Mouse (Mus musculus) spleen, postnatal 10 days (tissue): ENCODE measurements around the gene Zcchc7.
A peak's percentile ranks its signal among the peaks of the same experiment; 100 is the strongest.
"Not testable (repeated sequence)": the region's sequence is repeated elsewhere in the genome, so short reads cannot be mapped to it uniquely, and the experiment has no call there.

Experiments
- DNase-seq, 2 experiments: peaks; one replicate each; pipeline ENCODE4 v3.0.0; 2021 to 2022; ENCODE audit warnings: low spot score in 2 of 2

The Zcchc7 gene

DNA sequence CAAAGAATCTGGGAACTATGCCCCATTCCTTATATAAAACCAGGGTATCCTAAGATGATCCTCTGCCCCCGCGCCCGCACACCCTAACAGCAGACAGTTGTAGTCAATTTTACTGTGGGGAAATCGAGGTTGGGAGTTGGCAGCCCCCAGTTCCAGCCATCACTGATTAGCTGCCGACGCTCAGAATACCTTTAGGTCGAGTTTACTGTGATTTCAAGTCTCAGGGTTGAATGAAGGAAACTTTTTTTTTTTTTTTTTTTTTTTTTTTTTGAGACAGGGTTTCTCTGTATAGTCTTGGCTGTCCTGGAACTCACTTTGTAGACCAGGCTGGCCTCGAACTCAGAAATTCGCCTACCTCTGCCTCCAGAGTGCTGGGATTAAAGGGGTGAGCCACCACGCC lies 1.5 kb downstream of the Zcchc7 start:
- not testable (repeated sequence) for DNase-seq

DNA sequence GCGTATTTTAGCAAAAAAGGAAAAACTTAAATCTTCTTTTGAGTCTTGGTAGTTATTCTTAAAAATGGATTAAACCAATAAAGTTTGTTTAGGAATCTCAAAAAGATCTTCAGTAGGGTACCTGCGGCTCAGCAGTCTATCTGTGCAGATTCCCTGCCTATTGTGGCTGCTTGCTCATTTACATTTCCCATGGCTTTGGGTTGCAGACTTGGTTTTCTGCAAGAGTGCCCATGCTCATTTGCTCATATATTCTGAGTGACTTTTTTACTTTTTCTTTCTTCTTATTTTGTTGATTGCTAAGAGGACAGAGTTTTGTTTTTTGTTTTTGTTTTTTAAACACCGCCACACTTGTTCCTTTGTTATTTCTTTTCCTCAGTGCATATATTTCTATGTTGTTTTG lies 19.2 kb downstream of the Zcchc7 start:
- DNase-seq = no peak

DNA sequence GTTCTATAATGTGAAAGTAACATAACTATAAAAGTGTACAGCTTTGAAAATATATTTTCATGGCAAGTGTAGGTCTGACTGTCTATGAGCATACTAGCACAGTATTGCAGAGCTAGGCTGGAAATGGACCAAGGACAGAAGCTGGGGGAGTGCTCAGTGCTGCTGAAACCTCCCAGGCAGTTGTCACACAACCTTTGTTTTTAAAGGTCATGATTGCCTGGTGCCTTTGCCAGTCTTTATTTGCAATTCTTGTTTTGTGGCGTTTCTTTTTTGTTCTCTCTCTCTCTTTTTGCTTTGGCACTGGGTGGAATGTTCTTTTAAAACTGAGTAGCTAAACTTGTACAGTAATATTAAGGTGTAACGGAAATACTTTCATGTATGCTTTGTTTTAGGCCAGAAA lies 21.0 kb downstream of the Zcchc7 start:
- DNase-seq = no peak

DNA sequence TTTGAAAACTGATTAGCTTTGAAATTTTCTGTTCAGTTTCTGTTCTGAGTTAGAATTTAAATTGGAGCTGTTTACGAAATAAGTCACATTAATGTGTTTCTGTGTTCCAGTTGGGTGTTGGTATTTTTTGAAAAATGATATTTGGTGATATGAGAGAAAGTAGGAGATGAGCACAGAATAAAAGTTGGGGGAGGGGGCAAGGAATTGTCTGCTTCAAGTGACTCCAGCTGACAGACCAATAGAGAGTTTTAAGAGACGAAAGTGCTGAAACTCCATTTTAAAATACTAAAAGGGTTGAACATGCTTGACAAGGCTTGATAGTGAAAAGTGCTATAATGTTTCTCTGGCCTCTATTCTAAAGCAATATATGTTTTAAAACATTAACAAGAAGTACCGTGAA lies 21.4 kb downstream of the Zcchc7 start:
- no peak for DNase-seq

DNA sequence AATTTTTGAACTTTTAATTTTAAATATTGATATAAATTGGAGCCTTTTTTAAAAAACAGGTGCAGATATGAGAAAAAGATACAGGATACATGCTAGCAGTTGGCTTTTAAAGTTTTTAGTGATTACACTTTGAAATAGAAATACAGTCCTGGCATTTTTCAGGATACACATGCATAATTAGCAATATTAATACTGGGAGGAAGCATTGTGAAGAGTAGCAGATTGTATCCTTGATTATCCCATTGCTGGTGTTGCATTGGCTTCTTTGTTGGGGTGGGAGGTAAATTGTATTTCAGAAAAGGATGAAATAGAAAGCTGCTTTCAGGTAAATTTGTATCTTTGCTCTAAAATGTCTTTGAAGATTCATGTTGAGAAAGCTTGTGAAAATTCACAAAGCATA lies 22.0 kb downstream of the Zcchc7 start:
- DNase-seq = no peak

DNA sequence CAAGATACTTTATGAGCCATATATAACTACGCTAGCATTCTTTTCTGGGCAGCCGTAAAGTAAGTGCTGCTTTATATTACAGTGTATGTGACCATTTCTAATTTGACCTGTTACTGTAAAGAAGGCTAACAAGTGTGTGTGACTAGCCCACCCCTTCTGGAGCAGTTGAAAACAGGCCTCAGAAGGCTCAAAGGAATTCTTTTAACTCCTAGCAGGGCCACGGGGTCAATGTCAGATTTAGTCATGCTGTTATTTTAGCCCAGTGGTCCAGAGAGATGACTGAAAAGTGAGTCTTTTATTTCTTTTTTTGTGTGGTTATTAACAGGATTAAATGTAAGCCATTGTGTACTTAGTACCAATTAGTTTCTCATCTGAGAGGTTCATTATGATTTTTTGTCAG lies 22.6 kb downstream of the Zcchc7 start:
- no peak for DNase-seq

DNA sequence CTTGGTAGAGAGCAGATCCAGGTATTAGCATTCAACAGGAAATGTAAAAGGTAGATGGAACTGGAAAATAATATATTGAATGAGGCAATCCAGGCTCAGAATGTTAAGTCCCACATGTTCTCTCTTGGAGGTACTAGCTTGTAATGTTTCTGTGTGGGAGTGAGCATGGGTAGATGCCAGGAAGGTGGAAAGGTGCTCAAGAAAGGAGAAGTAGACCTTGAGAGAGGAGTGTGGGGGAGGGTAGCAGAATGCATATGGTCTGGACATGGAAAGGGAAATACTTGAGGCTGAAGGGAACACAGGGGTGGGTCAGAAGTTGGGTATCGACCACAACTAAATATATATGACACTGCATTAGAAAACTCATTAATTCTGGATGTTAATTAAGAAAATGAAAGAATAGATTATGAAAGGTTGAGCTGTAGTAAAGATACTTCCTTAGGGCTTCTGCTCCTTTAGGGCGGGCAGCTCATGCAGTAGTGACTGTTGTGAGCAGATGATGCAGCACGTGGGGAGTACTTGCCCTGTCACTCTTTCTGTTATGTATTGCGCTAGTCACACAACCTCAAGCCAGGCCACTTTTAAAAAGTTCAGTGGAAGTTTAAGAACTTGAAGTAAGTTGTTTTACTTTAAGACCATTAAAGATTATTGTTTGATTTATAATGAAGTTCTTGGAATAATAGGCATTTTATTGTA lies 24.9 kb downstream of the Zcchc7 start:
- no peak for DNase-seq

DNA sequence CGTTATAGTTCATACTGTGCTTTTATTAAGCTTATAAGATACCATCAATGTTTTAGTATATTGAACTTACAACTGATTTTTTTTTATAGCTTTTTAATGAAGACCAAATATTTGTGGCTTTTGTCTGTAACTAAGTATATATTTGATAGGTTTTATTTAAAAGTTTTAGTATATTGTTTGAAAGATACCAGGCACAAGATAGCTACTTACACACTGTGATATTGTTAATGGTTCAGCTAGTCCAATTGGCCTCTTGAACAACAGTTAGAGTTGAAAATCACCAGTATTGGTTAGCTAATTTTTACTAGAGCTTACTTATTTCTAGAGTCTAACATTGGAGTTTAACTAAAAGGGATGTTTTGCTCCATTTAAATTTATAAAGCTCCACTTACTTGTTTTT lies 25.8 kb downstream of the Zcchc7 start:
- no peak for DNase-seq

DNA sequence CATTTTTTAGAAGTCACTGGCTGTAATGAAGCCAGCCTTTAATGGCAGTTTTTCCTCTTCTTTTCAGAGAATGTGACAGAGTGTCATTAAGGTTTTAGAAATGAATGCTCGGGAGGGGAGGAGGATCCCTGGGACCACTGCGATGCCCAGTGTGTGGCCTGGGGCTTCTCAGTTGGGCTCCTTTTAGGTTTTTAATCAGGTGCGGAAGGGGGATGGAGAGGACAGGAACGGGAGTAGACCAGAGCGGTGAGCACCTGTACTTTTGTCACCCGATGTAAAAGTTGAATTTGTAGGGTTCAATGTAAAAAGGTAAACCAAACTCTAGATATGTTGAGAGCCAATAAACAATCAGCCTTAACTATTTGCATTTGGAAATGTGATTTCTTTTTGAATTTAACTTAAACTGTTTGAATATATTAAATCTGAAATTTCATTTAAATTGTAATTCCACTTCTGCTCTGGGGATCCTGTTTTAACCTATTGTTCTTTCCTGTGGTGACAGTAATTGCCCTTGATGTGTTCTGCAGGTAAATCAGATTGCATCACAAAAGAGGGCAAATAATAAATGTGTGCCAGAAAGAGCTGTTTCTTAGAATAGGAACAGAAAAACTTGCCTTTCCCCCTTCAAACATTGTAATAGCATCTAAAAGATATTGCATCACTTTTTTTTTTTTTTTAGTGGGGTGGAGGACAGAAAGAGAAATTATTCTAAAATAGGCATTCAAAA lies 28.1 kb downstream of the Zcchc7 start:
- DNase-seq = no peak

DNA sequence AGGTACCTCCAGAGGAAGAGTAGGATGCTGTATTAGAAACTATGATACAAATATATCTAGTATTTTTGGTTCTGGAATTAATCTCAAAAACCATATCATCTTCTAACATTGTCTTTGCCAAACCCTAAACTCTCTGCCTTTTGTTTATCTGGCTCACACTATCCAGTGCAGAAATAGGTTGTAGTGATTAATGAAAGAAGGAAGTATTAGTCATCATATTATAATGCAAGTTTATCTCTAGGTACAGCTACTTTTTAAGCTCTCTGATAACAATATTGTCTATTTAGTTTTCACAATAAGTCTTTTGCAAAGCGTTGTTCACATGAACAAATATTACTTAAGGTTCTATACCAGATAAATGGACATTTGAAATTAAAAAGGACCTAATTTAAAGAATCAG lies 57.2 kb downstream of the Zcchc7 start:
- DNase-seq = no peak

DNA sequence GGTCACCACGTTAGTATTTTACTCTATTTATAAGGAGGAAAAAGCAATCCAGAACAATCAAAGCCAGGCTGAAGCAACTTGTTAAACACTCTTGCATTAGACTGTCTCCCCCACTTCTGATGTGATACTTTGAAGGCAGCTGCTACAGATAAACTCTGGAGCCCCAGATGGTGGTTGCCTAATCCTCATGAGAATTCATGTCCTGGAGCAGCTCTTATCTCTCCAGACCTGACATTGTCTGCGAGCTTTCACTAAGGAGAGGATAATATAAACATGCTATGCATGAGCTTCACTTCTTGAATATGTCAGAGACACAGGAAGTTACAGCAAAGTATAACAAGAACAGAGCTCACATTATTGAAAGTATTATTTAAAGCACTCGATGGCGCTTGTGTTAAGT lies 58.1 kb downstream of the Zcchc7 start:
- no peak for DNase-seq

DNA sequence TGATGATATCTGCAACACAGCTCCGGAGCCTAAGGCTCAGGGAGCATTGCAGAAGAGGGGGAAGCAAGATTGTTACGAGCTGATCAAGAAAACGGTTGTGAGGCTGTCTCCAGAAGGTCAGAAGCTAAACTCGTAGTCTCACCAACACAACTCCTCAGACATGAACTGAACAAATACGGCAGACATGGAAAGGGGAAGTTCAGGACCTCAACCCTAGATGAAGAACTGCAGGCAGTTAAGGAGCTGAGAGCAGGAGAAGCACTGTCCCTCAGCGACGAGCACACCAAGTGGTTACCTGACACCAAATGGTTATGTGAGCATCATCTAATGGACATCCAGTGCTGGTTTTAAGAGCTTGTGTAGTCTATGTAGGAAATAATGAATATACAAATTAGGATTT lies 60.9 kb downstream of the Zcchc7 start:
- DNase-seq = no peak

DNA sequence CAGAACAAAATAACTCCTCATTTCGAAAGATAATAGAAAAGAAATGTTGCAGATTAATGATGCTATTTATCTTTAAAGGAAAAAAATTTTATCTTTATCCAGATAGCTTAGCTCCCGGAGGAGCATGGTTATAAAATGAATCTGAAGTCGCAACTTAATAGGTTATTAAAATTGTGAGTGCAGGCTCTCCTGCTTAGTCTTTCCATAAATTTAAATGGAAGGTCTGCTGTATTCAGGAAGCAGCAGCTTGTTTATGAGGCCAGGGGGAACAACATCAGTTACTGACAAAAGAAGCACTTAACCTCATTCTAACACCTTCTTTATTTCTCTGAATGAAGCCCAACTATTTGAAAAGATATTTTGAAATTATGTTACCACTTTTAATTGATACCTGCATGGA lies 74.9 kb downstream of the Zcchc7 start:
- DNase-seq = no peak

DNA sequence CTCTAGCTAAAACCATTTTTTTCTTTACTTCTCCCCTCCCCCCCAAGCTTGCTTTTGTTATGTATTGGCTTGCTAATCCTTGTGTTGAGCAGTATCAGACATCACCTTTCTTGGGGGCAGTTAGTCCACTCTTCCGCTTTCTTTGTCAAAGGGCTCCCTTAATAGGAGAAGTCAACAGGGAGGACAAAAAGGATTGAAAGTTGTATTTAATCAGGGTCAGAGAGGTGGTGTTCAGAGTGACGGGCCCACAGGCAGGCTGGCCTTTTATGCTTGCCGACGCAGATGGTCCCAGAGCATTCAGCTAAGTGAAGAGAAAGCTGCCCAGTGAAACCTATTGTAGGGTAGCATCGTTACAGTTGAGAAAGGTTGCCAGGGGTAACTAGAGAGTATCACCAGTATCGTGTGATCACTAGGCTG lies 96.2 kb downstream of the Zcchc7 start:
- no peak for DNase-seq

DNA sequence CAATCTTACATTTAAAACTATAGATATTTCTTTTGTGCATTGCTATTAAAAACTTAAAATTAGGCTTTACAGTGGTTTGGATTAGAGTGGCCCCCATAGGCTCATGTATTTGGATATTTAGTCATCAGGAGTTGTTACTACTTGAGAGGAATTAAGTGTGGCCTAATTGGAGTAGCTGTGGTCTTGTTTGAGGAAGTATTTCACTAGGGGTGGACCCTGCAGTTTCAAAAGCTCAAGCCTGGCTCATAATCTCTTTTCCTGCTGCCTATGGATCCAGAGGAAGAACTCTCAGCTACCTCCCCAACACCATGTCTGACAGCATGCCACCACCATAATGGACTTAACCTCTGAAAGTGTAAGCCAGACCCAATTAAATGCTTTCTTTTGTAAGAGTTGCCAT lies 115.9 kb downstream of the Zcchc7 start:
- no peak for DNase-seq

DNA sequence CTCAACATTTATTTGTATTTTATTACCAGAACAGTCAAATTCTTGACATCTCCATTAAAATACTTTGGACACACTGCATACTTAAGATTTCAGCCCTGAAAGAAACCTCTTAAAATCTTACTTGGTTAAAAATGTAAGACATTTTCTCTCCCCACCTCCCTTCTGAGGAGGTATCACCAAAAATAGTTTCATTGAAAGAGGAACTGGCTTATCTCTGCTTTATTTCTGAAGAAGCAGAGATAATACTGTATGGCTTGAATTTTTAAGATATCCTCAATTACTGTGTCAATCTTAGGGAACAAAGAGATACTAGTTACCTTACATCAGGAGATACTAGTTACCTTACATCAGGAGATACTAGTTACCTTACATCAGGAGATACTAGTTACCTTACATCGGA lies 116.4 kb downstream of the Zcchc7 start:
- no peak for DNase-seq

DNA sequence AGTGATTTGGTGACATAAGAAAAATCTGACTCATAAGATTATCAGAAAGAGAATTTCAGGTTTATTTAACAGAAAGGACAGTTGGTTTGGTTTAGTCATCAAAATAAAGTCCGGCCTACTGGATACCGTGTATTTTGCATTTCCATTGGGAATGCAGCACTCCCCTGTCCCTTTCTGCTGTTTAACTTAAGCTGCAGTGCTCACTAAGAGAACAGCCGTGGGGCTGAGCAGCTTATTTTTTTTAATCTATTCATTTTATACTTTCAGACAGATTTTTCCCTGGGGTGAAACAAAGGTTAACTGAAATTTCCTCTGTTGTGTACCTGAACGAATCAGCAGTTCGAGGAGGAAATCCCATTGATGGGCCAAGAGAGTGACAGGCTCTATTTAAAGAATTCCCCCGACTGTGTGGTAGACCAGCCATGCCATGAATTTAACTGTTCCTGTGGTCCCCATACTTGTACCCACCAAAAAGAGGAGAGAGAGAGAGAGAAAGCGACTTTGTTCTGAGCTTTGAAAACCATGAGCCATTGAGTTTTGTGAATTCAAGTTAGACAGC lies 124.5 kb downstream of the Zcchc7 start:
- DNase-seq = no peak

DNA sequence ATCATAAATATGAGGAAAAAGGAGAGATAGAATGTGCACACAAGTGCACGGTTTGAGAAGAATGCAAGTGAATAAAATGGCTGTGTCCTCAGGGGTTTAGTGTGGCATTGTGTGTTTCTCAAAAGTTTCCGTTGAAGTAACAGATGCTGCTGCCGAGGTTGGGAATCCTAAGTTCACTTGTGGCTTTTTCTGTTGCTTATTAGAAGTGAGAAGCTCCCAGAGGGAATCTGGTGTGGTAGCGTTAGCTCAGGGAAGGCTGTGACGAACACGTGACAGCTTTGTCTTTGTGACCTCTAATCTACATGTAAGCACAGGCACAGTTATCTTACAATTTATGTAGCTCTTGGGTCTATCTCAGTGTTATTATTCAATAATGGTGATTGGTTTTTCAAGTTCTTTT lies 130.5 kb downstream of the Zcchc7 start:
- no peak for DNase-seq

DNA sequence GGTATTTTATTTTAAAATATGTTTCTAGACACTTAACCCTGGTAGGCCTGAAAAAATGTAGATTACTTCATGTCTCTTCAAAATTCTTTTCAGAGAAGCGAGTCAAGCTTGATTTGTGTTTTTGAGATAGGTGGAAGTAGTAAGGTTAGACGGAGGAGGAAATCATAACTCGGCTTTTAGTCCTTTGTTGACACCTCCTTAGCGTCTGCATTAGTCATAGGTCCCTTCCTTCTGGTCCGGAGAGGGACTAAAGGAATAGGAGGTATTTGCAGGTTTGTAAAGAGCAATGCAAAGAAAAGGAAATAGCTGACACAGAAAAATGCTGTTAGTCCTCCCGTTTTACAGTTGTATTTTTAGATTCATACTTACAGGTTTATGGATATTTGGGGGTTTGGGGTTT lies 135.7 kb downstream of the Zcchc7 start:
- DNase-seq = no peak

DNA sequence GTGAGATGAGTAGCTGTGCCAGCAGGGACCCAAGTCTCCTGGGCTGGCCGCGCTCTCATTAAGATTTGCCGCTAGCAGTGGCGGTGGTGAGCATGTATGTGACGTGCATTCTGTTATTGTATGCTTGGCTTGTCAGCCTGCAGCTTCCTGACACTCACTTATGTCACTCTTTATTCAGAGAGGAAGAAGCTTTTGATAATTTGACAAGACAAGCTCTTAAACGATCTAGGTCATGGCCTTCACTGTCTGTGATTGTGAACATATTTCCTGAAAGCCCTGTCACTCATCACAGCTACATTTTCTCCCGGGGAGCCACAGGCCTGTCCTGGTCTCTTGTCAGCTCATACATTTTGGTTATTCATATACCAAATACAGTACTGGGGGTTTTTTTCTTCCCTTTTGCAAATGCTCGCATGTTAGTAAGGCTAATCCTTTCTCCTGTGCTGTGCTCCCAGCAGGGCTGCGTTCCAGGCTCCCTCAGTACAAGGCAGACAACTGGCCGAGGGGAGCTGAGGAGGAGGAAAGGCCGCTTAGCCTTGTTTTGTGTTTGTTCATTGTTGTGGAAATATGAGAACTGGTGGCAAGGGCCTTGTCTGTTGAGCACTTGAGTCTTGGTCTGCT lies 150.1 kb downstream of the Zcchc7 start:
- peak in 1 of 2 experiments; percentile 55 for DNase-seq

DNA sequence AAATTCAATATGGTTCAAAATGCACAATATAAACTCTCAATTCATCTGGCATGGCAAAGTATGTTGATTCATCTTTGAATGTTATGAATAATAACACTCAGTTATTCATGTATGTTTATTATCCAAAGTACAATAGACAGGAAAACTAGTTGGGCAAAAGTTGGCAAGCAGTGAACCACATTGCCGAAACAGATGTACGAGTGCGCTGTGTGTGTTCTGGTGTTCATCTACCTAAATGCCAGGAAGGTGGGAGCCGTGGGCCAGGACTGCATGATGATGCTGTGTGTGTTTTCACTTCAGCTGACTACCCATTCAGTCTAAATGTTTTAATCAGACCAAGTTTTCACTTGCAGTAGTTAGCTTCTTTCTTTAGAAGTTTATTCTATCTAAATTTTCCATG lies 150.7 kb downstream of the Zcchc7 start:
- no peak for DNase-seq

DNA sequence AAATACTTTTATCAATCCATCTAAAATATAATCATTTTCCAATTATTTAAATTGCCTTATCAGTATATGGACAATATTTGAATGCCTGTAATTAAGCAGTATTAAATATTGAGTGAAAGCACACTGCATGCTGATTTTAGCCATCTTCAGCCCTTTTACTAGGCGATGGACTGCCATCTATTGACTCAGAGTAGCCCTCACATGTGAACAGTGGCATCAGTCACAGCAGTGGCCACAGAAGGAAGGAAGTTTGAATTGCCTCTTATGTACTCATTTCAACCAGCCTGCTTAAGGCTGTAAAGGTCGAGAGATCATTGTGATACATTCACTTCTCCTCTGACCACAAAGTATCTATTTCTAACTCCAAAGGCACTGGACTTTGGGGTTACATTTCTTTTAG lies 154.4 kb downstream of the Zcchc7 start:
- DNase-seq = no peak

DNA sequence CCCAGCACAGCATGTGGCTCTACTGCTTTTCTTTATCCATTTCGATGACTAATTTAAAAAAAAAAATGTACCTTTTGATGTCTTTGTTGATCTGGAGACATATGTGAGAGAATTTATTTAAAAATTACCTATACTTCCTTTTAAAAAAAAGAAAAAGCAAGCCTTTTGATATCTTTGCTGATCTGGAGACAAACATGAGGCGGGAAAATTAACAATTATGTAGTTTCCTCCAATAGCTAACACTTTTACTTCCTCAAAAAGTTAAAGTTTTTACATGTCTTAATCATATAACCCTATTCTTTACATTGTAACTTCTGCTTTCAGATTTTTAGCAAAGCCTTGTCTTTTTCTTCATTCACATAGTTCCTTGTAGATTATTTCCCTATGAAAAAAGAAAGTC lies 155.2 kb downstream of the Zcchc7 start:
- DNase-seq = no peak
